Mouse (Mus musculus) cerebellum, adult 11 months (tissue): ENCODE measurements at regions not wholly inside any gene's neighbourhood (a gene's known extent, or its start where the extent isn't known, plus 50 kb on each side); places are given as distances from the start of the nearest gene placed in this dataset.
A peak's percentile ranks its signal among the peaks of the same experiment; 100 is the strongest.

Source experiments
- DNase-seq: peaks from one replicate; pipeline ENCODE4 v3.0.0; 2022

GRCm38 (mm10) chr2:136617138-136617537 lies 96.1 kb upstream of the Snap25 start:
- no peak for DNase-seq

- no peak for DNase-seq
Measured at GRCm38 (mm10) chr2:136618114-136618513, 95.1 kb upstream of the Snap25 start.

GRCm38 (mm10) chr2:136620309-136620708 lies 92.9 kb upstream of the Snap25 start:
- DNase-seq, result no peak

- DNase-seq, result no peak
Measured at GRCm38 (mm10) chr2:136620969-136621368, 92.3 kb upstream of the Snap25 start.

GRCm38 (mm10) chr2:136623808-136624489 lies 89.3 kb upstream of the Snap25 start:
- no peak for DNase-seq

- no peak for DNase-seq
Measured at GRCm38 (mm10) chr2:136624490-136624850, 88.8 kb upstream of the Snap25 start.

GRCm38 (mm10) chr2:136646917-136647316 lies 66.3 kb upstream of the Snap25 start:
- peak; percentile 42 for DNase-seq

- DNase-seq, result peak; percentile 92
Measured at GRCm38 (mm10) chr2:136648606-136649005, 64.6 kb upstream of the Snap25 start.

- no peak for DNase-seq
Measured at GRCm38 (mm10) chr2:136650721-136651120, 62.5 kb upstream of the Snap25 start.

- DNase-seq, result no peak
Measured at GRCm38 (mm10) chr2:136652206-136653003, 60.8 kb upstream of the Snap25 start.
